Mouse (Mus musculus) neural tube, embryonic 12.5 days (tissue): ENCODE measurements at regions not wholly inside any gene's neighbourhood (a gene's known extent, or its start where the extent isn't known, plus 50 kb on each side); places are given as distances from the start of the nearest gene placed in this dataset.

Source experiments
- ATAC-seq: fragments of 200-750 bp; cut with Nextera tagmentation; 2 replicates; pipeline ENCODE4 v1.8.0; 2017; ENCODE audit warnings: low read depth, mild to moderate bottlenecking, moderate TSS enrichment, moderate library complexity; ENCODE audit not compliant: low FRiP score
- H3K27ac ChIP-seq: fragments of 300-500 bp; sonication (generic); 2 replicates; pipeline ENCODE4 v1.5.1; 2016
- H3K27me3 ChIP-seq: fragments of 300-500 bp; sonication (generic); replicated peaks from 2 replicates; pipeline ENCODE4 v1.6.1; 2016; ENCODE audit warnings: mild to moderate bottlenecking
- H3K36me3 ChIP-seq: fragments of 300-500 bp; sonication (generic); 2 replicates; pipeline ENCODE4 v1.6.1; 2016; ENCODE audit warnings: mild to moderate bottlenecking
- H3K4me1 ChIP-seq: fragments of 300-500 bp; sonication (generic); 2 replicates; pipeline ENCODE4 v1.6.1; 2016
- H3K4me2 ChIP-seq: fragments of 300-500 bp; sonication (generic); replicated peaks from 2 replicates; pipeline ENCODE4 v1.6.1; 2016; ENCODE audit warnings: mild to moderate bottlenecking
- H3K4me3 ChIP-seq: fragments of 300-500 bp; sonication (generic); 2 replicates; pipeline ENCODE4 v1.5.1; 2016
- H3K9ac ChIP-seq: fragments of 300-500 bp; sonication (generic); 2 replicates; pipeline ENCODE4 v1.6.1; 2016; ENCODE audit warnings: mild to moderate bottlenecking
- H3K9me3 ChIP-seq: fragments of 300-500 bp; sonication (generic); 2 replicates; pipeline ENCODE4 v1.6.1; 2016; ENCODE audit warnings: mild to moderate bottlenecking
- WGBS: fragments of 180-500 bp; shearing (Covaris S2); methylation state at CpG from one replicate; pipeline ENCODE4 v1.1.7; 2016; 5-methylcytosine and 5-hydroxymethylcytosine counted together

- Histone ChIP-seq H3K4me3 (no peak overlapping the region), H3K4me1 (no peaks in the 10 kb centered on the region), H3K36me3 (no peaks in the 10 kb centered on the region), H3K9ac (no peak overlapping the region), H3K4me2 (no peak overlapping the region), H3K9me3 (no peaks in the 10 kb centered on the region), H3K27ac (no peak overlapping the region), H3K27me3 (no peaks in the 10 kb centered on the region)
- no peak for ATAC-seq
- WGBS = 78% methylated on average over 2 of the region's 2 CpGs
These were observed 72.2 kb upstream of the Gpr12 start for GRCm38 (mm10) chr5:146657228-146657627.

- WGBS = 75% methylated on average over 7 of the region's 7 CpGs
- no peak overlapping the region for H3K4me2 ChIP-seq
- H3K4me1 ChIP-seq = no peaks in the 10 kb centered on the region
- no peak overlapping the region for H3K9ac ChIP-seq
- H3K36me3 ChIP-seq = no peaks in the 10 kb centered on the region
- H3K27me3 ChIP-seq = no peaks in the 10 kb centered on the region
- H3K4me3 ChIP-seq = no peak overlapping the region
- no peak for ATAC-seq
- H3K27ac ChIP-seq = no peak overlapping the region
- no peaks in the 10 kb centered on the region for H3K9me3 ChIP-seq
These were observed 70.4 kb upstream of the Gpr12 start for GRCm38 (mm10) chr5:146655394-146655793.

DNA sequence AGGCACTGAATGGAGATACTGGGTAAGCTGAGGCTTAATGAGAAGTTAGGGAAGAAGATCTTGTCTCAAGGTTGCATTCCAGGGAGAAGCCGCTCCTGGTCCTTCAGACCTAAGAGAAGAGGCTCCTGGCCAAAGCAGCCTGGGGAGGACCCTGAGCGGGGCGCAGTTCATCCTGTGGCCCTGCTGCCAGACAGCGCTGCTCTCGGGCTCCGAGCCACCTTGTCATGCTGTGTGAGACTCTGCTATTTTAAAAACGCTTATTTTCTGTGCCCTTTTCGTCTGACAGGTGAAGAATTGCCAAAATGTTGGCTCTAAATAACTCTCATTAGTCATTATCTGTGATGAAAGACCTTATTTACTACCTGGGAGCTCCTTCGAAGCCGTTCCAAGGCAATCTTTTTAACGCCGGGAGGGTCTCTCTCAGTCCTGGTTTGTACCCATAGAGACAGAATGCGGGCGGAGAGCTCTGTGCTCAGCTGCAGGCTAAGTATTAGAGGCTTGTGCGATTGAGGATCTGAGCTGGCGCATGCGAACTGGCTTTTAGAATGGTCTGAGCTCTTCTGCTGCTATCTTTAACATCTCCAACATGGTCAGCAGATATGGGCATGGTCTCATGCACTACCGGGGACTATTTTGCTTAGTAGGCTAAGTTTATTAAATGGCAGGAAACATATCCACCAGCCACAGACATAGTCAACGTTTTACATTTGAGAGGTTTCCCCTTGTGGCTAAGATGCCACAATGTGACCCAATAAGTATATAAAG lies 68.8 kb upstream of the Gpr12 start:
- Histone ChIP-seq H3K36me3 (no peaks in the 10 kb centered on the region), H3K4me2 (no peak overlapping the region), H3K4me1 (no peaks in the 10 kb centered on the region), H3K4me3 (no peak overlapping the region), H3K9me3 (no peaks in the 10 kb centered on the region), H3K27ac (no peak overlapping the region), H3K27me3 (no peaks in the 10 kb centered on the region), H3K9ac (no peak overlapping the region)
- ATAC-seq = no peak
- 80% methylated on average over 19 of the region's 19 CpGs for WGBS

DNA sequence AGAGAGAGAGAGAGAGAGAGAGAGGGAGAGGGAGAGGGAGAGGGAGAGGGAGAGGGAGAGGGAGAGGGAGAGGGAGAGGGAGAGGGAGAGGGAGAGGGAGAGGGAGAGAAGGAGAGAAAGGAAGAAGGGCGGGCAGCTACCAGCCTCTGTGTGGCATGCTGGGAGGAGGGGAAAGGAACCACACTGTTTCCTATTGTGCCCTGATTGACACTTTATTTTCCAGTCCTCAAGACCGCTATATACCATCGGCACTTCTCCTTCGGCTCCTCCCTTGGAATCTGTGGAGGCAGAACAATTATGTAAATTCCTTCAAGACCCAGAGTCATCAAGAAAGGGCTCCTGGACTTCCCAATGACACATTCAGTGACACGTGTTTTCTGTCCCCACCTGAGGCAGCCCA lies 67.8 kb upstream of the Gpr12 start:
- no peak for ATAC-seq
- Histone ChIP-seq H3K36me3 (no peaks in the 10 kb centered on the region), H3K9me3 (no peaks in the 10 kb centered on the region), H3K4me2 (no peak overlapping the region), H3K27me3 (no peaks in the 10 kb centered on the region), H3K4me1 (peaks cover 2% of the 10 kb centered on the region), H3K9ac (no peak overlapping the region), H3K27ac (no peak overlapping the region), H3K4me3 (no peak overlapping the region)
- 9% methylated on average over 5 of the region's 5 CpGs for WGBS

GRCm38 (mm10) chr5:146648519-146649060 lies 63.6 kb upstream of the Gpr12 start:
- Histone ChIP-seq H3K4me3 (no peak overlapping the region), H3K9me3 (no peaks in the 10 kb centered on the region), H3K36me3 (no peaks in the 10 kb centered on the region), H3K4me2 (no peak overlapping the region), H3K9ac (no peak overlapping the region), H3K27me3 (no peaks in the 10 kb centered on the region), H3K4me1 (peaks cover 5% of the 10 kb centered on the region), H3K27ac (no peak overlapping the region)
- 37% methylated on average over 4 of the region's 4 CpGs for WGBS
- peak; percentile 25; the same call in 1 of the 2 replicates for ATAC-seq

DNA sequence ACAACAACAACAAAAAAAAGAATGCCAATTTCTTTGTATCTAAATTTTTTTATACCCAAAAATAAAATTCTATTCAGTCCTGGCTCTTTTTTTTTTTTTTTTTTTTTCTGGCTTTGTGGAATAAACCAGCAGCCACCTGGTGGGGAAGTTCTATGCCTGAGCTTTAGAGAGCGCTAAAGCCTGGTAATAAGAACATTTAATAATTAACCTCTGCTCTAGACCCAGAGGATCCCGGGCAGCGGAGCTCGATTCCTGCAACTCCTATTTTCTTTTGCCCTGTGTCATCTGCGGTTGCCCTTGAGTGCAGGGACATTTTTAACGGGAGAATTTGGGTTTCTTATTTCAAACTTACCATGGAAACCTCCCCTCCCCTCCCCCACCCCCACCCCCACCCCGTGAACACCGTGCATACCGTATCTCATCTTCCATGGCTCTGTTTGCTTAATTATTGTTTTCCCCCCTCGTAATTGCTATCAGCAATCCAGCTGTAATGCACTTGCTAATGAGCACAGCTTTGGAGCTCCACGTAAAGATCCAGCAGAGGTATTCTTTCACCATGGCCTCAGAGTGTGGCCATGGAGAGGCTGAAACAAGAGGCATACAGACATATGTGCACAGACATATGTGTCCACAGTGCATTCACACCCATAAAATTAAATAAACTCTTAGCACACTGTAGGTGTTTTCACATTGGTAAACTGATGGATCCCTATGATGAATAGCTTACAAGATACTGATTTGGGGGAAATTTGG lies 62.8 kb upstream of the Gpr12 start:
- no peaks in the 10 kb centered on the region for H3K36me3 ChIP-seq
- no peak for ATAC-seq
- H3K27ac ChIP-seq = no peak overlapping the region
- no peaks in the 10 kb centered on the region for H3K9me3 ChIP-seq
- no peak overlapping the region for H3K4me2 ChIP-seq
- no peak overlapping the region for H3K9ac ChIP-seq
- 28% methylated on average over 11 of the region's 11 CpGs for WGBS
- no peak overlapping the region for H3K4me3 ChIP-seq
- peaks cover 5% of the 10 kb centered on the region for H3K4me1 ChIP-seq
- H3K27me3 ChIP-seq = no peaks in the 10 kb centered on the region

GRCm38 (mm10) chr5:146644499-146644898 lies 59.5 kb upstream of the Gpr12 start:
- Histone ChIP-seq H3K4me3 (no peak overlapping the region), H3K9me3 (no peaks in the 10 kb centered on the region), H3K27me3 (no peaks in the 10 kb centered on the region), H3K4me2 (no peak overlapping the region), H3K27ac (no peak overlapping the region), H3K9ac (no peak overlapping the region), H3K4me1 (peaks cover 5% of the 10 kb centered on the region), H3K36me3 (no peaks in the 10 kb centered on the region)
- ATAC-seq = no peak
- 5% methylated on average over 4 of the region's 4 CpGs for WGBS

- WGBS = 88% methylated on average over 6 of the region's 6 CpGs
- no peak overlapping the region for H3K9ac ChIP-seq
- ATAC-seq = no peak
- peaks cover 3% of the 10 kb centered on the region; the same call in 1 of the 2 replicates for H3K9me3 ChIP-seq
- H3K36me3 ChIP-seq = no peaks in the 10 kb centered on the region
- H3K4me1 ChIP-seq = no peaks in the 10 kb centered on the region
- no peak overlapping the region for H3K4me2 ChIP-seq
- no peak overlapping the region for H3K4me3 ChIP-seq
- no peaks in the 10 kb centered on the region for H3K27me3 ChIP-seq
- no peak overlapping the region for H3K27ac ChIP-seq
These were observed 56.9 kb upstream of the Gpr12 start for GRCm38 (mm10) chr5:146641931-146642330.

- WGBS = 87% methylated on average over 6 of the region's 6 CpGs
- H3K36me3 ChIP-seq = no peaks in the 10 kb centered on the region
- no peak for ATAC-seq
These were observed 51.8 kb upstream of the Gpr12 start for GRCm38 (mm10) chr5:146636859-146637258.

More at GRCm38 (mm10) chr5:146636859-146637258, 51.8 kb upstream of the Gpr12 start:
- no peak overlapping the region for H3K4me2 ChIP-seq
- no peak overlapping the region for H3K9ac ChIP-seq
- H3K9me3 ChIP-seq = peaks cover 3% of the 10 kb centered on the region; the same call in 1 of the 2 replicates
- no peaks in the 10 kb centered on the region for H3K27me3 ChIP-seq
- H3K4me1 ChIP-seq = no peaks in the 10 kb centered on the region
- H3K27ac ChIP-seq = no peak overlapping the region
- H3K4me3 ChIP-seq = no peak overlapping the region
